In the genomic region with DNA sequence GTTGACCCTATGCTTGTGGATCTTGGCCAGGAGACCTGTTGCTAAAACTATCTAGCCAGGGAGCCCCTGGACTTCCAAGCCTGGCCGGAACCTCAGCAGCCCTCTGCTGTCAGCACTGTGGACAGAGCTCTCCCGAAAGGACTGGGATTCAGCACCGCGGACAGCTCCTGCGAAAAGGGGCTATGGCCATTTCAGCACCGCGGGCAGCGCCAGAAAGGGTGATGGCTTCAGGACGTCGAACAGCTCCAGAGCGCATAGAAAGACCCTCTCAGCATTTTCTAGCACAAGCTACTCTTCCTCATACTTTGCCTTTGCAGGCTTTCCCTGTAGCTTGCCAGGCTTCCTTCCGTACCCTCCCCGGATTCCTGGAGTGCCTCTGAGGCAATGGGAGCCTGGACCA, we compare ENCODE assay signal across 7 mouse cellular contexts. TPM values are rescaled to one million over a fixed set of nuclear protein-coding genes. Genes with fewer than 3 reads are reported as not detected.
DNase-seq lines count a peak whose midpoint lies in the region; ATAC-seq lines count a peak whose summit lies in the region.

No protein-coding gene starts in this region.

- peaks cover 16% of the 10 kb centered on the region; the same call in 1 of the 2 replicates for H3K4me1 ChIP-seq in midbrain, embryonic 12.5 days

- no peak overlapping the region for H3K9ac ChIP-seq in midbrain, embryonic 12.5 days (replicated peaks)

- WGBS in midbrain, embryonic 12.5 days: 2% methylated on average over 13 of the region's 13 CpGs

- H3K9me3 ChIP-seq in midbrain, embryonic 12.5 days: no peaks in the 10 kb centered on the region

- no peak overlapping the region for H3K27ac ChIP-seq in midbrain, embryonic 12.5 days (replicated peaks)

- peak overlapping the region; percentile 57 for H3K4me2 ChIP-seq in midbrain, embryonic 12.5 days (replicated peaks)

- peak; percentile 86 for DNase-seq in ES-CJ7 (ENCODE audit: low read depth, low spot score)
- DNase-seq in adrenal gland, adult 8-10 months: peak; percentile 73
- peak; percentile 67 to 86 for DNase-seq in layer of hippocampus, postnatal 25 days (ENCODE audit: extremely low spot score in 1 of 2, low spot score in 1 of 2)
- peak; percentile 66 to 81 for DNase-seq in spleen, postnatal 14 days (ENCODE audit: low spot score in 2 of 2)

- peak overlapping the region; percentile 46 for H3K4me3 ChIP-seq in midbrain, embryonic 12.5 days

- peaks cover 100% of the 10 kb centered on the region for H3K27me3 ChIP-seq in midbrain, embryonic 12.5 days

- ATAC-seq in erythroid progenitor cell, adult 5-6 weeks (replicated peaks; ENCODE audit: low FRiP score, poor library complexity, severe bottlenecking): 0 out of 2 replicates have a peak, but pooled peaks have one; percentile 59
- ATAC-seq in hematopoietic stem cell, adult 5-6 weeks (replicated peaks in 1 of 2; ENCODE audit: insufficient read depth in 1 of 2, low FRiP score in 2 of 2, low TSS enrichment in 1 of 2, low read depth in 1 of 2, poor library complexity in 2 of 2, severe bottlenecking in 2 of 2): peak; percentile 70 to 85
- ATAC-seq in midbrain, embryonic 12.5 days (ENCODE audit: low FRiP score, low read depth): no peak

- no peaks in the 10 kb centered on the region for H3K36me3 ChIP-seq in midbrain, embryonic 12.5 days

RNA-seq across cellular contexts. Expression of gene Npas4, which starts 1.1 kb away (rescaled TPM):
- total RNA-seq in adrenal gland, adult 8-10 months (2022): under 1 TPM; 0.17 to 0.43 (median 0.32) TPM
- not detected in 2 replicates for total RNA-seq in erythroid progenitor cell, adult 5-6 weeks (2015; ENCODE audit: low replicate concordance)
- not detected in 2 replicates for total RNA-seq in erythroid progenitor cell, adult 5-6 weeks (2017; ENCODE audit: low replicate concordance)
- not detected in 2 replicates for total RNA-seq in hematopoietic stem cell, adult 5-6 weeks (2017)
- total RNA-seq in layer of hippocampus, postnatal 25 days (2021): 1 to 10 TPM; 5.7 to 6.6 TPM
- polyA plus RNA-seq in midbrain, embryonic 12.5 days (2016; fragmentation: Nextera tagmentation; extraction: Ambion mirVana): 0.07 and 0.20 TPM in 2 replicates

RNA-seq across cellular contexts. Expression of gene Mrpl11, which starts 27.1 kb away (rescaled TPM):
- 10 to 100 TPM; 44.6 to 56.9 (median 53.6) TPM for total RNA-seq in adrenal gland, adult 8-10 months (2022)
- total RNA-seq in erythroid progenitor cell, adult 5-6 weeks (2015; ENCODE audit: low replicate concordance): 4.7 and 8.0 TPM in 2 replicates
- total RNA-seq in erythroid progenitor cell, adult 5-6 weeks (2017; ENCODE audit: low replicate concordance): 10.5 and 14.1 TPM in 2 replicates
- total RNA-seq in hematopoietic stem cell, adult 5-6 weeks (2017): 50.0 and 71.5 TPM in 2 replicates
- 10 to 100 TPM; 60.5 to 71.1 TPM for total RNA-seq in layer of hippocampus, postnatal 25 days (2021)
- polyA plus RNA-seq in midbrain, embryonic 12.5 days (2016; fragmentation: Nextera tagmentation; extraction: Ambion mirVana): 125 and 129 TPM in 2 replicates

RNA-seq across cellular contexts. Expression of gene Slc29a2, which starts 34.6 kb away (rescaled TPM):
- total RNA-seq in adrenal gland, adult 8-10 months (2022): 1 to 10 TPM; 4.0 to 5.7 (median 4.5) TPM
- not detected in 2 replicates for total RNA-seq in erythroid progenitor cell, adult 5-6 weeks (2015; ENCODE audit: low replicate concordance)
- total RNA-seq in erythroid progenitor cell, adult 5-6 weeks (2017; ENCODE audit: low replicate concordance): not detected in 2 replicates
- total RNA-seq in hematopoietic stem cell, adult 5-6 weeks (2017): 2.3 and 5.3 TPM in 2 replicates
- total RNA-seq in layer of hippocampus, postnatal 25 days (2021): 10 to 100 TPM; 14.2 to 17.6 TPM
- polyA plus RNA-seq in midbrain, embryonic 12.5 days (2016; fragmentation: Nextera tagmentation; extraction: Ambion mirVana): 4.8 and 5.1 TPM in 2 replicates

RNA-seq across cellular contexts. Expression of gene Peli3, which starts 46.1 kb away (rescaled TPM):
- total RNA-seq in adrenal gland, adult 8-10 months (2022): 10 to 100 TPM; 10.9 to 19.5 (median 15.2) TPM
- not detected in 2 replicates for total RNA-seq in erythroid progenitor cell, adult 5-6 weeks (2015; ENCODE audit: low replicate concordance)
- not detected in 2 replicates for total RNA-seq in erythroid progenitor cell, adult 5-6 weeks (2017; ENCODE audit: low replicate concordance)
- total RNA-seq in hematopoietic stem cell, adult 5-6 weeks (2017): 0.10 TPM in 1 of 2 replicates, not detected in the other
- 10 to 100 TPM; 20.2 to 20.9 TPM for total RNA-seq in layer of hippocampus, postnatal 25 days (2021)
- polyA plus RNA-seq in midbrain, embryonic 12.5 days (2016; fragmentation: Nextera tagmentation; extraction: Ambion mirVana): 3.8 and 4.6 TPM in 2 replicates

RNA-seq across cellular contexts. Expression of gene B4gat1, which starts 49.6 kb away (rescaled TPM):
- total RNA-seq in adrenal gland, adult 8-10 months (2022): 10 to 100 TPM; 44.3 to 54.2 (median 51.8) TPM
- total RNA-seq in erythroid progenitor cell, adult 5-6 weeks (2015; ENCODE audit: low replicate concordance): not detected in 2 replicates
- total RNA-seq in erythroid progenitor cell, adult 5-6 weeks (2017; ENCODE audit: low replicate concordance): 0.68 TPM in 1 of 2 replicates, not detected in the other
- total RNA-seq in hematopoietic stem cell, adult 5-6 weeks (2017): not detected in 2 replicates
- 100 to 1,000 TPM; 131 to 132 TPM for total RNA-seq in layer of hippocampus, postnatal 25 days (2021)
- 40.7 and 42.4 TPM in 2 replicates for polyA plus RNA-seq in midbrain, embryonic 12.5 days (2016; fragmentation: Nextera tagmentation; extraction: Ambion mirVana)
